Mouse (Mus musculus): ENCODE measurements around the gene Slco1c1.

Slco1c1 gene

GRCm38 (mm10) chr6:141523747-141524640, at the start of gene Slco1c1:
Gene Slco1c1 (plus strand): TSS chr6:141524368.
- DNase-seq, result no peak

- DNase-seq, result no peak
These were observed 49.5 kb upstream of the Slco1c1 start for GRCm38 (mm10) chr6:141474696-141475095.

GRCm38 (mm10) chr6:141485302-141486021, 38.7 kb upstream of the Slco1c1 start:
- DNase-seq, result peak; percentile 13

- DNase-seq, result no peak
These were observed 36.9 kb upstream of the Slco1c1 start for GRCm38 (mm10) chr6:141487266-141487665.

- peak; percentile 61 for DNase-seq
These were observed 35.5 kb upstream of the Slco1c1 start for GRCm38 (mm10) chr6:141488619-141489018.

GRCm38 (mm10) chr6:141494909-141495308, 29.3 kb upstream of the Slco1c1 start:
- no peak for DNase-seq

- no peak for DNase-seq
These were observed 28.3 kb upstream of the Slco1c1 start for GRCm38 (mm10) chr6:141495634-141496418.

GRCm38 (mm10) chr6:141499511-141499910, 24.7 kb upstream of the Slco1c1 start:
- no peak for DNase-seq

- DNase-seq, result no peak
These were observed 23.0 kb upstream of the Slco1c1 start for GRCm38 (mm10) chr6:141501171-141501570.

GRCm38 (mm10) chr6:141522541-141522940, 1.6 kb upstream of the Slco1c1 start:
- DNase-seq, result no peak

- no peak for DNase-seq
These were observed 1.6 kb downstream of the Slco1c1 start for GRCm38 (mm10) chr6:141525787-141526186.

GRCm38 (mm10) chr6:141530865-141531264, 6.7 kb downstream of the Slco1c1 start:
- no peak for DNase-seq

- no peak for DNase-seq
These were observed 13.1 kb downstream of the Slco1c1 start for GRCm38 (mm10) chr6:141537298-141537697.

- no peak for DNase-seq
These were observed 17.0 kb downstream of the Slco1c1 start for GRCm38 (mm10) chr6:141541136-141541535.

- DNase-seq, result no peak
These were observed 19.2 kb downstream of the Slco1c1 start for GRCm38 (mm10) chr6:141543344-141543743.

- no peak for DNase-seq
These were observed 34.0 kb downstream of the Slco1c1 start for GRCm38 (mm10) chr6:141558118-141558517.

GRCm38 (mm10) chr6:141567366-141567765, 43.2 kb downstream of the Slco1c1 start:
- DNase-seq, result peak; percentile 10

GRCm38 (mm10) chr6:141567852-141568558, 43.8 kb downstream of the Slco1c1 start:
- DNase-seq, result no peak

- DNase-seq, result no peak
These were observed 44.4 kb downstream of the Slco1c1 start for GRCm38 (mm10) chr6:141568559-141568946.

GRCm38 (mm10) chr6:141576646-141577200, 52.6 kb downstream of the Slco1c1 start:
- DNase-seq, result no peak

GRCm38 (mm10) chr6:141584791-141585403, 60.7 kb downstream of the Slco1c1 start:
- no peak for DNase-seq

GRCm38 (mm10) chr6:141590002-141590401, 65.8 kb downstream of the Slco1c1 start:
- no peak for DNase-seq

Data from right cerebral cortex, postnatal 14 days (tissue).